Mouse (Mus musculus): Measurements from ENCODE around the gene Dll1.

DNA sequence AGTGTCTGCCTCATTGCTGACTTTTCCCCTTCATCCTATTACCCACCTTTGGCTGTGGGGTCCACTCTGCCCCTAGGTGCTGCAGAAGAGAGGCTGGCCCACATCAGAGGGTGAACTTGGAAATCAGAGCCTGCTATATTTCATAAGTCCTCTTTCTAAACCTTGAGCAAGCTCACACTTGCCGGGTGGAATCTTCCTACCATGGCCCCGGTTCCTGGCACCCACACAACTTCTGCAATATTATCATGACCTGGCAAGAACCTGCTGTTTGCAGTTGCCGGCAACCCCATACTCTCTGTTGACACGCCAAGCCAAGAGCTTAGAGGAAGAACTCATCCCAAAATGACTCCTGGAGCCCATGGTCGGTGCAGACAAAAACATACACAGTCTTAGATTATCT is 49.6 kb downstream of the Dll1 start:
- TF ChIP-seq MAX (IDR thresholded peaks at IDR 0.05; ENCODE audit: low read depth) (no peak), TCF12 (IDR thresholded peaks at IDR 0.05; ENCODE audit: insufficient read depth, poor library complexity, severe bottlenecking) (no peak), REST (IDR thresholded peaks at IDR 0.05; ENCODE audit: insufficient read depth, insufficient read length) (no peak)

Data from myocyte (in vitro differentiated cells).